Mouse (Mus musculus): ENCODE measurements around the gene Plce1.

DNA sequence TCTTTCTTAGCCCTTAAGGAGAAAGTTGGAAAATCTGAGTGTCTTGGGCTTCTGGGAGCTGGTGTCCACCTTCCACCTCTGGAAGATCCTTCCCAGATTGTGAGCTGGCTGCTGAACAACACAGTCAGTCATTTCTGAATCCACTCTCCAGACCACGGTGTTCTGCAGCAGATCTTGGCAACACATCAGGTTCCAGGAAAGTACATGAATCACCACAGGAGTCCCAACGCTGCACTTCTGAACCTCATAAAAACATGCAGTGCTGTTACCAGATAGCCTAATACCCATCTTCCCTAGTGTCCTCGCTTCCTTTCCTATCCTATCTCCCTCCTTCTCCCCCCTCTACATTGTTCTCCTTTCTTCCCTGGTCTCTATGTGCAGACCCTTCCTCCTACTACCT is 74.5 kb downstream of the Plce1 start:
- TF ChIP-seq CTCF (IDR thresholded peaks at IDR 0.05; ENCODE audit: low read depth) (no peak), EP300 (IDR thresholded peaks at IDR 0.05; ENCODE audit: low read depth) (no peak)

Data from liver, embryonic 14.5 days (tissue).